Mouse (Mus musculus) brown adipose tissue, adult 24 weeks (tissue): ENCODE results near the gene Itga10. TPM values are rescaled to one million over a fixed set of nuclear protein-coding genes. Genes with fewer than 3 reads are reported as not detected.
"Not testable (repeated sequence)": the region's sequence is repeated elsewhere in the genome, so short reads cannot be mapped to it uniquely, and the experiment has no call there.

Source experiments
- H3K27ac ChIP-seq: fragments of 200-500 bp; replicated peaks from 2 replicates; pipeline ENCODE4 v1.5.1; 2012; ENCODE audit warnings: low read depth, mild to moderate bottlenecking, low read length
- H3K4me1 ChIP-seq: fragments of 200-500 bp; 2 replicates; pipeline ENCODE4 v1.6.1; 2012; ENCODE audit warnings: low read length, mixed read lengths; ENCODE audit not compliant: control insufficient read depth, insufficient read depth, insufficient read length
- H3K4me3 ChIP-seq: fragments of 200-500 bp; 2 replicates; pipeline ENCODE4 v1.5.1; 2012; ENCODE audit warnings: low read depth, mild to moderate bottlenecking, low read length, moderate library complexity; ENCODE audit not compliant: insufficient read depth
- polyA plus RNA-seq: library from polyadenylated mRNA; stranded (reverse); fragments of >200 nt; gene quantifications from 2 replicates; pipeline ENCODE4 v1.2.4, GENCODE M21; 2012; ENCODE audit not compliant: missing spikeins, insufficient read depth, insufficient read length

The Itga10 gene
- 0.20 and 0.67 TPM in 2 replicates for polyA plus RNA-seq

- no peak within 1 kb of the TSS for H3K27ac ChIP-seq
- no peaks in the 10 kb centered on the region for H3K4me1 ChIP-seq
- no peak within 1 kb of the TSS for H3K4me3 ChIP-seq
Measured at GRCm38 (mm10) chr3:96645018-96645649, at the start of gene Itga10. TSS of gene Itga10 (plus strand) at chr3:96645584.

DNA sequence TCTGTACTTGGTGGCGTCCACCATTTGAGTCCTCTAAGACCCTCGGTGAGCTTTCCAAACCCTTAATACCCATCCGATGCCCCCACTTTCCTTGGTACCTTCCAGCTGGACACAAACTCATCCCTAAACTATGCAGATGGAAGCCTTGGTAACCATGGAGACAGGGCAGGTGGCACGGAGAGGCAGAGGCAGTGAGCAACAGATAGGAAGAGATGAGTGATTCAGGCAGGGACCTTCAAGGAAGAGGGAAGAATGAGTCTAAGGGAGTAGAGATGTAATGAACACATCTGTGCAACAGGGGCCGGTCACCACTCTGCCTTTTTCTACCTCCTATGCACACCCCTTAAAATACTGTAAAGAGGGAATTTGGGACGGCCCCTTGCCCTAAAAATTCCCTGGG lies 49.7 kb upstream of the Itga10 start:
- Histone ChIP-seq H3K4me3 (no peak overlapping the region), H3K27ac (no peak overlapping the region), H3K4me1 (peaks cover 6% of the 10 kb centered on the region)

- peaks cover 6% of the 10 kb centered on the region for H3K4me1 ChIP-seq
- H3K27ac ChIP-seq, result no peak within 1 kb of the TSS
- H3K4me3 ChIP-seq, result peak within 1 kb of the TSS; percentile 56
Measured at GRCm38 (mm10) chr3:96596228-96596707, 49.1 kb upstream of the Itga10 start, which contains the start of gene Ankrd34a. TSS of gene Ankrd34a (plus strand) at chr3:96596636.

DNA sequence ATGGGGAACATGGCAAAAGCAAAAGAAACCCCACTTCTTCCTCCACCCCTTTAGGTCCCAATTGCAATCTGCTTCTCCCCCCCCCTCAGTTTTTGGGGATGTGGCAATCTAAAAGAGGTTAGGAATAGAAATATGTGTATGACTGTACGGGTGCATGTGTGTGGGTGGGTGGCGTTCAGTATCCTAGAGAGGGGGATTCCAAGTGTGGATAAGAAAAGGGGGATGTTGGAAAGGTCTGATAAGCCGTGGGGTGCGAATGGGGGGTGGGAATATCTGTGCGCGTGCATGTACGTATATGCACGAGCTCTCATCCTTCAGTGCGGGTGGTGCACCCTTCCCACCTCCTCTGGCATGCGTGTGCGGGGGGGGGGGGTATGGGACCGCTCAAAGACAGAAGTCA lies 48.5 kb upstream of the Itga10 start:
- Histone ChIP-seq H3K4me1 (peaks cover 6% of the 10 kb centered on the region), H3K27ac (no peak overlapping the region), H3K4me3 (peak overlapping the region; percentile 56)

DNA sequence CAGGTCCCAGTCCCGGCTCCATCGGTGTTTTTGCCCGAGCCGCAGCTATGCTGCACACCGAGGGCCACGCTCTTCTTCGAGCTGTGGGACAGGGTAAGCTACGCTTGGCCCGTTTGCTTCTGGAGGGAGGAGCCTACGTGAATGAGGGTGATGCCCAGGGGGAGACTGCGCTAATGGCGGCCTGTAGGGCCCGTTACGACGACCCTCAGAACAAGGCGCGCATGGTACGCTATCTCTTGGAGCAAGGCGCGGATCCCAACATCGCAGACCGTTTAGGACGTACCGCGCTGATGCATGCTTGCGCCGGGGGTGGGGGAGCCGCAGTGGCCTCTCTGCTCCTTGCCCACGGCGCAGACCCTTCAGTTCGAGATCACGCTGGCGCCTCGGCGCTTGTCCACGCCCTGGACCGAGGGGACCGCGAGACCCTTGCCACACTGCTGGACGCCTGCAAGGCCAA lies 47.9 kb upstream of the Itga10 start:
- H3K4me3 ChIP-seq, result peak overlapping the region; percentile 56

DNA sequence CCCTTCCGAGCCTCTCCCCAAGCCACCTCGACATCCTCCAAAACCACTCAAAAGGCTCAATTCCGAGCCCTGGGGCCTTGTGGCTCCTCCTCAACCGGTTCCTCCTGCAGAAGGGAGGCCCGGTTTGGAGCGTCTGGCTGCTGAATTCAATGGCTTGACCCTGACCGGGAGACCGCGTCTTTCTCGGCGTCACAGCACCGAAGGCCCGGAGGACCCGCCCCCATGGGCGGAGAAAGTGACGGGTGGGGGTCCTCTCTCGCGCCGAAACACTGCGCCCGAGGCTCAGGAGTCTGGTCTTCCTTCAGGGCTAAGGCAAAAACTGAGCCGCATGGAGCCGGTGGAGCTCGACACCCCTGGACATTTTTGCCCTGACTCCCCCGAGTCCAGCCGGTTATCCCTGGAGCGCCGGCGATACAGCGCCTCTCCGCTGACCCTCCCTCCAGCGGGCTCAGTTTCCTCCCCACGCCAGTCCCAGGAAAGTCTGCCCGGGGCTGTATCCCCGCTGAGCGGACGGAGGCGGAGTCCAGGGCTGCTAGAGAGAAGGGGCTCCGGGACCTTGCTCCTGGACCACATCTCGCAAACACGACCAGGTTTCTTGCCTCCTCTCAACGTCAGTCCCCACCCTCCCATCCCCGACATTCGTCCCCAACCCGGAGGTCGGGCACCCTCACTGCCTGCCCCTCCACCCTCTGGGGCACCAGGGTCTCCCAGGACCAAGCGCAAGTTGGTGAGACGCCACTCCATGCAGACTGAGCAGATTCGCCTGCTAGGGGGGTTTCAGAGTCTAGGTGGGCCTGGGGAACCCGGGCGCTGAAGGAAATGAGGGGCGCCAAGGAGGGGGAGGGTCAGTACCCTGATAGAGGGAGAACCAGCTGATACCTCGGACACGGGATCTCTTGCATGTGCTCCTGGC lies 47.0 kb upstream of the Itga10 start:
- peaks cover 3% of the 10 kb centered on the region for H3K4me1 ChIP-seq
- peak overlapping the region; percentile 35 for H3K27ac ChIP-seq
- H3K4me3 ChIP-seq, result peak overlapping the region; percentile 56

More for the DNA sequence above, 47.9 kb upstream of the Itga10 start:
- H3K27ac ChIP-seq, result peak overlapping the region; percentile 25; the same call in 1 of the 2 replicates
- peaks cover 3% of the 10 kb centered on the region for H3K4me1 ChIP-seq

GRCm38 (mm10) chr3:96599069-96599393 lies 46.4 kb upstream of the Itga10 start:
- Histone ChIP-seq H3K4me1 (peaks cover 3% of the 10 kb centered on the region), H3K27ac (no peak overlapping the region), H3K4me3 (no peak overlapping the region)

GRCm38 (mm10) chr3:96599411-96599810 lies 46.0 kb upstream of the Itga10 start:
- no peak overlapping the region for H3K27ac ChIP-seq
- H3K4me3 ChIP-seq, result no peak overlapping the region
- H3K4me1 ChIP-seq, result peaks cover 3% of the 10 kb centered on the region

GRCm38 (mm10) chr3:96600639-96601250 lies 44.6 kb upstream of the Itga10 start, which contains the start of gene Lix1l:
TSS of gene Lix1l (plus strand) at chr3:96601149.
- Histone ChIP-seq H3K27ac (peak within 1 kb of the TSS; percentile 70), H3K4me3 (peak within 1 kb of the TSS; percentile 67), H3K4me1 (no peaks in the 10 kb centered on the region; the same call in 1 of the 2 replicates)

- H3K27ac ChIP-seq, result peak overlapping the region; percentile 70
Measured at GRCm38 (mm10) chr3:96601251-96601787, 44.1 kb upstream of the Itga10 start.

DNA sequence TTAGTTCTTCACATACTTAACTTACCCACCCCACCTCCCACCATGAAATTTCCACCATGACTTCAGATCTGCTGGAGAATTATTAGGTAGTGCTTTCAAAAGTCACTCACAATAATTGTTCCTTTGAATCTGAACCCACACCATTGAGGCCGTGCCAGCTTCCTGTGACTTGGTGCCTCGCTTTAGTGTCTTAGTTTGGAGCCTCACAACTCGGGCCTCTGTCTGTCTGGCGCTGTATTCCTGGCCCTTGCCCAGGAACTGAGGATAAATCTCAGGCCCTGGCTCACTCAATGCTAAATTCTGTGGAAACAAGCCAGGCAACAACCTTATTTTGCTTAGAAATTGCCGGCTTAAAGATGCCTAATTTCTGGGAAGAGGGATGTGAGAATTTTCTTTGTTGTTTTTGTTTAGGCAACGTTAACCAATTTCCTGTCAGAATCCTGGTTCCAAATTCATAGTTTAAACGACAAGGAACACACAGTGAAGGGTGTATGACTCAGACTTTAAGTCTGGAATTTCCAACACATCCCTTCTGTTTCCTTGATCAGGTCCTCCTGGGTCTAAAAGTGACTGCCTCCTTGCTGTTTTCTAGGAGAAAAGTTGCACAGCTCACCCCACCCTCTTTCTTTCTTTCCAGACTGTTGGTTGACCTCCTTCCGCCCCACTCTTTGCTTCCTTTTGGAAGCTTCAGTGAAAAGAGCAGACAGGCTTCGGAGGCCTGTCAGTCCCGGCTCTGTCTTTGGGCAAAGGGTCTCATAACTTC lies 43.3 kb upstream of the Itga10 start:
- Histone ChIP-seq H3K4me1 (no peaks in the 10 kb centered on the region), H3K27ac (peak overlapping the region; percentile 70), H3K4me3 (peak overlapping the region; percentile 67)

More at GRCm38 (mm10) chr3:96601251-96601787, 44.1 kb upstream of the Itga10 start:
- Histone ChIP-seq H3K4me1 (no peaks in the 10 kb centered on the region; the same call in 1 of the 2 replicates), H3K4me3 (peak overlapping the region; percentile 67)

DNA sequence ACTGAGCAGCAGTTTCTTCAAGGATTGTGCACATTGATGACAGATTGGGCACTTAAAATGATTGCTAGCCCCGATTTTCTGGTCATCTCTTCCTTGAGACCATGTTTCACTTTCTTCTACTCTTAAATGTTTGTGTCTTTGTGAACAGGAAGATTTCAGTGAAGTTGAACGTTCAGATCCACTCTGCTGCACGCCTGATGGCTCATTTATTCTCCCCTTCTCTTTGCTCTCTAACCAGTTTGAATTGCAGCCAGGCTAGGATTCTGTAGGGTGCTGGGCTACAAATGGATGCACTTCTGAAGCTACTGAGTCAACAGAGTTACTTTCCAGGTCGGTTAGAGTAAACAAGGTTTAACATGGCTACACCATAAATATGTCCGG lies 42.7 kb upstream of the Itga10 start:
- Histone ChIP-seq H3K4me3 (peak overlapping the region; percentile 16), H3K27ac (peak overlapping the region; percentile 70), H3K4me1 (no peaks in the 10 kb centered on the region)

DNA sequence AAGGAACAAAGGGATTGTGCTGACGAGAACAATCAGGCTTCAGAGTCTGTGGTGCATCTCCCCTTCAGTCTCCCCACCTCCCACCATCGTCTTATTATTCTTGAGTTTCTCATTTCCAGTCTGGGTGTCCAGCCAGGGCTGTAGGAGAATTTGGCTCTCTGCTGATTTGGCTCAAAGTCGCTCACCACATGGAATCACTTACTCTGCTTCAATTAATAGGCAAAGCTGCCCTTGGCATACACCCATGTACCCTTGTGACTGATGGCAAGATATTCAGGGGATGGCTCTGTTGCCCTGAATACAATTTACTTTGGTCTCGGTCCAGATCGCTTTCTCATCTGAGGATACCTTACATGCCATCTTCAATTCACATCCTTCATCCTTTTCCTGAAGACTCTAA lies 42.1 kb upstream of the Itga10 start:
- Histone ChIP-seq H3K27ac (no peak overlapping the region), H3K4me3 (no peak overlapping the region), H3K4me1 (no peaks in the 10 kb centered on the region)

- H3K27ac ChIP-seq, H3K4me3 ChIP-seq, H3K4me1 ChIP-seq: not testable (repeated sequence)
Measured at GRCm38 (mm10) chr3:96606007-96606406, 39.4 kb upstream of the Itga10 start.
